Mouse (Mus musculus) thymus, adult 2 months (tissue): ENCODE results near the gene Dcst2. TPM values are rescaled to one million over a fixed set of nuclear protein-coding genes. Genes with fewer than 3 reads are reported as not detected.

Source experiments
- DNase-seq: peaks from one replicate; pipeline ENCODE4 v3.0.0; 2021
- H3K27ac ChIP-seq: fragments of 200-500 bp; 2 replicates; pipeline ENCODE4 v1.5.1; 2012; ENCODE audit warnings: low read length, control low read depth; ENCODE audit not compliant: control insufficient read depth, insufficient read depth
- H3K27me3 ChIP-seq: fragments of 200-500 bp; 2 replicates; pipeline ENCODE4 v1.6.1; 2012; ENCODE audit warnings: mild to moderate bottlenecking, low read length, moderate library complexity, mixed read lengths; ENCODE audit not compliant: control insufficient read depth, insufficient read depth
- H3K36me3 ChIP-seq: fragments of 200-500 bp; 2 replicates; pipeline ENCODE4 v1.6.1; 2012; ENCODE audit warnings: mild to moderate bottlenecking, low read length, moderate library complexity; ENCODE audit not compliant: control insufficient read depth, insufficient read depth
- H3K4me1 ChIP-seq: fragments of 200-500 bp; replicated peaks from 2 replicates; pipeline ENCODE4 v1.6.1; 2012; ENCODE audit warnings: low read length; ENCODE audit not compliant: control insufficient read depth, insufficient read depth
- H3K4me3 ChIP-seq: fragments of 200-500 bp; 2 replicates; pipeline ENCODE4 v1.5.1; 2012; ENCODE audit warnings: mild to moderate bottlenecking, low read length, control low read depth, moderate library complexity; ENCODE audit not compliant: control insufficient read depth, insufficient read depth
- CTCF ChIP-seq: fragments of 200-500 bp; IDR thresholded peaks from 2 replicates; pipeline ENCODE4 v1.5.1; 2012; ENCODE audit warnings: mild to moderate bottlenecking, control low read depth, low read length, moderate library complexity, borderline replicate concordance; ENCODE audit not compliant: control insufficient read depth, poor library complexity, insufficient read depth; ENCODE audit errors: extremely low read depth
- POLR2A ChIP-seq: fragments of 200-500 bp; IDR thresholded peaks from 2 replicates; pipeline ENCODE4 v1.6.1; 2012; ENCODE audit warnings: mild to moderate bottlenecking, low read length, control low read depth, moderate library complexity; ENCODE audit not compliant: control insufficient read depth, poor library complexity, insufficient read depth; ENCODE audit errors: extremely low read depth
- WGBS: fragments of 180-500 bp; shearing (Covaris S2); methylation state at CpG from one replicate; pipeline ENCODE4 v1.1.7; 2018; 5-methylcytosine and 5-hydroxymethylcytosine counted together
- polyA plus RNA-seq: library from polyadenylated mRNA; depleted of rRNA; stranded (reverse); fragments of >200 nt; gene quantifications from 2 replicates; pipeline ENCODE4 v1.2.3, GENCODE M21; 2012

Dcst2 gene
- polyA plus RNA-seq, 1 experiment, result 0.50 TPM

DNA sequence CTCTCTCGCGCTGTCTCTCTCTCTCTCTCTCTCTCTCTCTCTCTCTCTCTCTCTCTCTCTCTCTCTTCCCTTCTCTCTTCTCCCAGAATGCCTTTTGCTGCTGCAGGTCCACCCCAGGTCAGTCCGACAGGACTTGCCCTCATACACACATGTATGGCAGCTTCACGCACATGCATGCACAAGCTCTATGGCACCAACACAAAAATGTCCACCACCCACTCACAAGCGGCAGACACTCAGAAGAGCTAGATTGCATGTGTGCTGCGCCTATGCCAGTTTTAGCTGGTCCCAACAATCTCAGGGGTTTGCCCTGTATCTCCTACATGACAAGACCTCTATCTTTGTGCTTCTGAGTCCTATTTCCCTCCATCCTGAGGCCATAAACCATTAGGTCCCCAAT lies 44.5 kb upstream of the Dcst2 start:
- Histone ChIP-seq H3K4me1 (peaks cover 39% of the 10 kb centered on the region), H3K27me3 (peaks cover 43% of the 10 kb centered on the region), H3K27ac (no peak overlapping the region), H3K36me3 (no peaks in the 10 kb centered on the region), H3K4me3 (no peak overlapping the region)
- DNase-seq, result no peak
- 87% methylated on average over 6 of the region's 6 CpGs for WGBS
- TF ChIP-seq POLR2A (no peak), CTCF (no peak)

- H3K4me1 ChIP-seq, result peaks cover 47% of the 10 kb centered on the region
- H3K27me3 ChIP-seq, result peaks cover 52% of the 10 kb centered on the region
- WGBS, result 91% methylated on average over 8 of the region's 8 CpGs
- H3K36me3 ChIP-seq, result no peaks in the 10 kb centered on the region
- no peak overlapping the region for H3K27ac ChIP-seq
- no peak overlapping the region for H3K4me3 ChIP-seq
- DNase-seq, result no peak
- TF ChIP-seq CTCF, result no peak
- TF ChIP-seq POLR2A, result no peak
Measured at GRCm38 (mm10) chr3:89318316-89318715, 43.5 kb upstream of the Dcst2 start.

DNA sequence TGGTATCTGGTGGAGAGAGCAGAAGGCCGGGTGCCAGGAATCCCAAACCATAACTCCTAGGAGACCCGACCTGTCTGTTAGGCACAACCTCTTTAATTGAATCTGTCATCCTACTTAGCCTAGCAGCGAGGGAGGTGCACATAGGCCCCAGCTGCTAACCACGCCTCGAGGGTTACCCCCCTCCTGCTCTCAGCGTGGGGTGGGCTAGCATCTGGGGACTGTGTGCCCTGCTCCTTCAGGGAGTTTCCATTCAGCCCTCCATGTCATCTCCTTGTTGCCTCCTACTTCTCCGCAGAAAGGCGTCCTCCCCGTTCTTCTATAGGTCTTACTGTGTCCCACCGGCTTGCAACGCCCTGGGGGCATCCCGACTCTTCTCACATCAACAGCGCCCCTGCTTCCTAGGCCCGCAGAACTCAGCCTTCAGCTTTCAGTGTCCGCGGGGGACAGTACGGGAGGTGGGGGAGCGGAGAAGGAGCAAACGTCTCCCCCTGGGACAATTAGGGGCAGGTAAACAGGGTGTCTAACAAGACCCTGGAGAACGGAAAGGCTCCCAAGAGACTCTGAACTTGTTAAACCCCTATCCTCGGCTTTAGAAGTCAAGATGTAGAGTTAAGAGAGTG lies 42.7 kb upstream of the Dcst2 start:
- Histone ChIP-seq H3K27me3 (peaks cover 54% of the 10 kb centered on the region), H3K27ac (no peak overlapping the region), H3K4me3 (no peak overlapping the region), H3K36me3 (no peaks in the 10 kb centered on the region), H3K4me1 (peaks cover 47% of the 10 kb centered on the region)
- no peak for DNase-seq
- TF ChIP-seq POLR2A (no peak), CTCF (no peak)
- 28% methylated on average over 21 of the region's 21 CpGs for WGBS

- peak; percentile 10 for DNase-seq
- TF ChIP-seq POLR2A (no peak), CTCF (no peak)
- H3K27ac ChIP-seq, result no peak overlapping the region
- H3K4me1 ChIP-seq, result peaks cover 47% of the 10 kb centered on the region
- H3K36me3 ChIP-seq, result no peaks in the 10 kb centered on the region
- peaks cover 54% of the 10 kb centered on the region for H3K27me3 ChIP-seq
- WGBS, result 4% methylated on average over 58 of the region's 58 CpGs
- no peak overlapping the region for H3K4me3 ChIP-seq
Measured at GRCm38 (mm10) chr3:89319591-89320350, 42.0 kb upstream of the Dcst2 start.

GRCm38 (mm10) chr3:89320581-89321182 lies 41.1 kb upstream of the Dcst2 start:
- Histone ChIP-seq H3K27me3 (peaks cover 54% of the 10 kb centered on the region), H3K4me1 (peaks cover 47% of the 10 kb centered on the region), H3K36me3 (no peaks in the 10 kb centered on the region), H3K27ac (no peak overlapping the region), H3K4me3 (no peak overlapping the region)
- peak; percentile 13 for DNase-seq
- TF ChIP-seq CTCF, result no peak
- TF ChIP-seq POLR2A, result no peak
- 2% methylated on average over 41 of the region's 41 CpGs for WGBS

GRCm38 (mm10) chr3:89321183-89322130 lies 40.3 kb upstream of the Dcst2 start:
- no peak for DNase-seq
- WGBS, result 4% methylated on average over 65 of the region's 66 CpGs

More at GRCm38 (mm10) chr3:89321183-89322130, 40.3 kb upstream of the Dcst2 start:
- 0 out of 2 replicates have a peak overlapping the region, but pooled peaks have one; percentile 29 for H3K4me3 ChIP-seq
- no peaks in the 10 kb centered on the region for H3K36me3 ChIP-seq
- TF ChIP-seq CTCF (no peak), POLR2A (no peak)
- H3K4me1 ChIP-seq, result peaks cover 40% of the 10 kb centered on the region
- no peak overlapping the region for H3K27ac ChIP-seq
- peaks cover 48% of the 10 kb centered on the region for H3K27me3 ChIP-seq
